Mouse (Mus musculus) liver, embryonic 16.5 days (tissue): ENCODE results near the gene Lrrc34. TPM values are rescaled to one million over a fixed set of nuclear protein-coding genes. Genes with fewer than 3 reads are reported as not detected.

Experiments
- ATAC-seq: fragments of 200-750 bp; cut with Nextera tagmentation; 2 replicates; pipeline ENCODE4 v1.8.0; 2017; ENCODE audit warnings: low read depth, mild to moderate bottlenecking, moderate number of reproducible peaks, moderate library complexity
- H3K27ac ChIP-seq: fragments of 300-500 bp; sonication (generic); 2 replicates; pipeline ENCODE4 v1.5.1; 2014; ENCODE audit warnings: mild to moderate bottlenecking, low read length
- H3K27me3 ChIP-seq: fragments of 300-500 bp; sonication (generic); 2 replicates; pipeline ENCODE4 v1.6.1; 2014; ENCODE audit warnings: low read depth, low read length, mixed read lengths; ENCODE audit not compliant: control insufficient read depth, insufficient read depth
- H3K36me3 ChIP-seq: fragments of 300-500 bp; sonication (generic); 2 replicates; pipeline ENCODE4 v1.6.1; 2014; ENCODE audit warnings: mild to moderate bottlenecking; ENCODE audit not compliant: control insufficient read depth, insufficient read depth
- H3K4me1 ChIP-seq: fragments of 300-500 bp; sonication (generic); 2 replicates; pipeline ENCODE4 v1.6.1; 2014; ENCODE audit warnings: low read depth, low read length, mixed read lengths; ENCODE audit not compliant: control insufficient read depth
- H3K4me2 ChIP-seq: fragments of 300-500 bp; sonication (generic); 2 replicates; pipeline ENCODE4 v1.6.1; 2014; ENCODE audit warnings: low read depth, low read length, mixed read lengths
- H3K4me3 ChIP-seq: fragments of 300-500 bp; sonication (generic); 2 replicates; pipeline ENCODE4 v1.5.1; 2014; ENCODE audit warnings: low read depth, mild to moderate bottlenecking, low read length
- H3K9ac ChIP-seq: fragments of 300-500 bp; sonication (generic); 2 replicates; pipeline ENCODE4 v1.6.1; 2014; ENCODE audit warnings: low read depth, low read length
- H3K9me3 ChIP-seq: fragments of 300-500 bp; sonication (generic); replicated peaks from 2 replicates; pipeline ENCODE4 v1.6.1; 2016; ENCODE audit warnings: low read length; ENCODE audit not compliant: control insufficient read depth
- WGBS: fragments of 180-500 bp; shearing (Covaris S2); extraction: QIAGEN DNeasy Blood & Tissue Kit; methylation state at CpG from one replicate; pipeline ENCODE4 v1.1.7; 2014; ENCODE audit not compliant: insufficient replicate concordance; 5-methylcytosine and 5-hydroxymethylcytosine counted together
- polyA plus RNA-seq: library from polyadenylated mRNA; unstranded; fragments of >200 nt; fragmentation: Nextera tagmentation; extraction: Ambion mirVana; gene quantifications from 2 replicates; pipeline ENCODE4 v1.2.1, GENCODE M21; 2015

Gene Lrrc34
- polyA plus RNA-seq, 1 experiment from 2014 or later, result 0.06 TPM

GRCm38 (mm10) chr3:30593719-30594485 lies 53.8 kb downstream of the Lrrc34 start:
- Histone ChIP-seq H3K27me3 (peaks cover 23% of the 10 kb centered on the region), H3K9ac (no peak overlapping the region), H3K4me2 (no peak overlapping the region), H3K36me3 (no peaks in the 10 kb centered on the region), H3K4me1 (peaks cover 5% of the 10 kb centered on the region; the same call in 1 of the 2 replicates), H3K9me3 (no peaks in the 10 kb centered on the region), H3K4me3 (no peak overlapping the region), H3K27ac (no peak overlapping the region)
- no peak for ATAC-seq
- WGBS, result 59% methylated on average over 4 of the region's 4 CpGs

GRCm38 (mm10) chr3:30592418-30592853 lies 55.2 kb downstream of the Lrrc34 start:
- WGBS, result 0% methylated on average over 2 of the region's 2 CpGs
- Histone ChIP-seq H3K27me3 (peaks cover 13% of the 10 kb centered on the region), H3K36me3 (no peaks in the 10 kb centered on the region), H3K4me3 (no peak overlapping the region), H3K9ac (no peak overlapping the region), H3K4me2 (no peak overlapping the region), H3K9me3 (no peaks in the 10 kb centered on the region), H3K27ac (no peak overlapping the region), H3K4me1 (peaks cover 5% of the 10 kb centered on the region; the same call in 1 of the 2 replicates)
- ATAC-seq, result no peak; the same call in 1 of the 2 replicates

DNA sequence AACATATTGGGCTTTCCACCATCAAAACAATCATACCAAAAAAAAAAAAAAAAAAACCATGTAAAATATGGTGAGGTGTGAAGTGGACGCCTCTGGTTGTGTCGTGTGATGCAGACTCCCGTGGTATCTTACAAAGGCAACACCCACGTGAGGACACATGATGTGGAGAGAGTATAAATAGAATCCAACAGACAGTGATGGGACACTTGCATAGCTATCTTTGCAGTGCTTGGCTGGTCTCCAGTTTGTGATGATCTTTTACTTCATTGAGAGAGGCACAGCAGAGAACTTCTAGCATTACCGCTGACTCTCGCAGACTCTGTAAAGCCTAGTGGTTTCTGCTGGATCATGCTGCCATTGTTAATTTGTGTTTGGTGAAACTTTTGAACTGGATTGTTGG lies 58.8 kb downstream of the Lrrc34 start:
- no peaks in the 10 kb centered on the region for H3K36me3 ChIP-seq
- no peak overlapping the region for H3K27ac ChIP-seq
- H3K4me2 ChIP-seq, result no peak overlapping the region
- WGBS, result 66% methylated on average over 6 of the region's 6 CpGs
- H3K9ac ChIP-seq, result no peak overlapping the region
- H3K27me3 ChIP-seq, result no peaks in the 10 kb centered on the region
- H3K4me3 ChIP-seq, result no peak overlapping the region
- H3K9me3 ChIP-seq, result no peaks in the 10 kb centered on the region
- no peak for ATAC-seq
- H3K4me1 ChIP-seq, result no peaks in the 10 kb centered on the region; the same call in 1 of the 2 replicates

Other genes with a start within 250 kb of the Lrrc34 start
- gene Mecom, start 99.9 kb downstream of the Lrrc34 start, polyA plus RNA-seq, result 0.98 and 1.0 TPM in 2 replicates
- not detected in 2 replicates for gene Actrt3, start 47.9 kb downstream of the Lrrc34 start, polyA plus RNA-seq
- 13.4 and 14.2 TPM in 2 replicates for gene Mynn, start 45.8 kb downstream of the Lrrc34 start, polyA plus RNA-seq
- not detected in 2 replicates for gene Lrriq4, start 3.4 kb downstream of the Lrrc34 start, polyA plus RNA-seq
- gene Lrrc31, start 52.0 kb upstream of the Lrrc34 start, polyA plus RNA-seq, result not detected in 2 replicates
- 0.02 and 0.06 TPM in 2 replicates for gene Samd7, start 98.4 kb upstream of the Lrrc34 start, polyA plus RNA-seq
- 45.1 and 51.3 TPM in 2 replicates for gene Sec62, start 145.0 kb upstream of the Lrrc34 start, polyA plus RNA-seq
- 4.5 and 5.8 TPM in 2 replicates for gene Gpr160, start 208.1 kb upstream of the Lrrc34 start, polyA plus RNA-seq